Mouse (Mus musculus) adipocyte (in vitro differentiated cells): Measurements from ENCODE around the gene Spdye4a.
A peak's percentile ranks its signal among the peaks of the same experiment; 100 is the strongest.

Experiments
- DNase-seq: peaks from one replicate; pipeline ENCODE4 v3.0.0-alpha.2; 2016; ENCODE audit warnings: low spot score

Spdye4a gene

DNA sequence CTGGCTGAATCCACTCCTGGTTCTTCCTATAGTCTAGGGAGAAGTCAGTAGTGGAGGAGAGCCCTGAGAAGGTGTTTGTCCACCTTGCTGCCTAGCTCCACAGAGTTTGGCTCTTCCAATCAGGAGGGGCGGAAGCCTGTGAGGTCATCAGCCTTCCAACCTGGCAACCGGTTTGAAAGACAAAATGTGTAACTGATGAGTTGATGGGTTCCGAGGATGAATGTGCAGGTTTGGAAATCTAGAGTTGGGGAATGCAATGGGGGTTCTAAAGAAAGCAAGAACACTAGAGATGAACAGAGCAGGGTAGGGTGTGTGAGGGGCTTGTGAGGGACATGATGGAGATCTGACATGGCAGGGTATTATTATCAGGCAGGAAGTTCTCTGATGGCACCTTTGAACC lies at the start of gene Spdye4a:
Spdye4a (minus strand) TSS at position 101 of the 400 bp plus-strand sequence.
- no peak for DNase-seq

DNA sequence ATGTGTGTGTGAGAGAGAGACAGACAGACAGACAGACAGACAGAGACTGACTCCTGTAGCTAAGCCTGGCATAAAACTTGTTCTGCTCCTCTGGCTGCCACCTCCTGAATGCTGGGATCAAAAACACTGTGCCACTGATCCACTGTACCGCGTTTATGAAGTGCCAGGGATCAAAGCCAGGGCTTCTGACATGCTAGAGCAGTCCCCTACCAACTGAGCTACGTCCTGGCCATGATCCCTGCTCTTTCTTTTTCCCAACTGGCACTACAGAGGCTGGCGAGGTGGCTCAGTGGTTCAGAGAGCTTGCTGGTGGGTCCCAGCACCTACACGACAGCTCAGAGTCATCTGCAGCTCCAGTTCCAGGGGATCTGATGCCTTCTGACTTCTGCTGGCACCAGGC lies 49.1 kb upstream of the Spdye4a start:
- DNase-seq, result no peak

DNA sequence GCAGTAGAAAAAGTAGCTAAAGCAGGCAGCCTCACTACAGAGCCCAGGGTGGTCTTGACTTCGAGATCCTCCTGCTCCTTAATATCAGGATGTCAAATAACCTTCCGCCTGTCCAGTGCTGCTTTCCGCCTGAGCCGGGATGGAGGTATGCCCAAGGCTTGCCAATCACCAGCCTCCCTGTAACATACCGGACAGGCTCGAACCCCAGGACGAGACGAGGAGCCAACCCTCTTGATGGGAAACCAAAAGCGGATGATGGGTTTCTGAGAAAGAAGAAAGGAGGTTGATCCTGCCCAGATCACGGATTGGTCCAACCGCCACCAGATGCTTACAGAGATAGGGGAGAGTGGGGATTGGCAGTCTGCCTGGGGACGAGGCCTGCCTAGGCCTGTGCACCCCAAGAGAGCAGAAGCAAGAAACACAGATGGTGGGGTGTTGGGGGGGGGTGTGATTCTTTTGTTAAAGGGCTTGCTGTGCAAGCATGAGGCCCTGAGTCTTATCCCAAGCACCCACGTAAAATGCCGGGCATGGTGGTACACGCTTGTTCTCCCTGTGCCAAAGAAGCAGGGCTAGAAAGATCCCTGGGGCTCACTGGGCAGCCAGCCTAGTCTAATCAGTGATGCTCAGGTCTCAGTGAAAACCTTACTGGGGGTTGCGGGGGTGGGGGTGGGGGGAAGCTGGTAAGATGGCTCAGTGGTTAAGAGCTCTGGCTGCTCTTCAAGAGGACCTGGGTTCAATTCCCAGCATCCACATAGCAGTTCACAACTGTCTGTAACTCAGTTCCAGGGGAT lies 46.0 kb upstream of the Spdye4a start:
- no peak for DNase-seq

DNA sequence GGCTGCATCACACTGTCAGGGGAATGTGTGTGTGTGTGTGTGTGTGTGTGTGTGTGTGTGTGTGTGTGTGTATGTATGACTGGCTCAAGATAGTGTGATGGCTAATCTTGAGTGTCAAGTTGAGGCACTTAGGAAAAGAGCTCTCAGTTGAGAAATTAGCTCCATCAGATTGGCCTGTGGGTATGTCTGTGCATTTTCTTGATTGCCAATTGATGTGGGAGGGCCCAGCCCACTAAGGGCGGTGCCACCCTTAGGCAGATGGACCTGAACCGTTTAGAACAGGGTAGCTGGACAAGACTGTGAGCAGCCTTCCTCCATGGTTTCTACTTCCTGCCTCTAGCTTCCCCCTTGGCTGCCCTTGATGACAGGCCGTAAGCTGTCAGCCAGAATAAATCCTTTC lies 45.4 kb upstream of the Spdye4a start:
- DNase-seq, result no peak

DNA sequence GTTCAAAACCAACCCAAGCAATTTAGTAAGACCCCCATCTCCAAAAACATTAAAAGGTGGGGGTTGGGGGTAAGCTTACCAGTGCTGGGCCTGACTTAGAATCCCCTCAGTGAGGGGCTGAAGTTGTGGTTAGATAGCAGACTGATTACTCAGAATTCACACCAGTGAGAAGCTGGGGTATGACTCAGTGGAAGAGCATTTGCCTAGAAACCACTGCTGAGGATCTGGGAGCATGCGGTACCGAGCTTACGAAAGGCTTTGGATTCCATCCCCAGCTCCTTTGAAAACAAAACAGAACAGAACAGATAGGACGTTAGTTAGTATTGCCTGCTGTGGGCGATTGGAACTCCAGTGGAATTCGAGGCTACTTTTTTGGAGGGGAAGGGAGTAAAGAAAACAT lies 45.0 kb upstream of the Spdye4a start:
- DNase-seq, result peak; percentile 55

DNA sequence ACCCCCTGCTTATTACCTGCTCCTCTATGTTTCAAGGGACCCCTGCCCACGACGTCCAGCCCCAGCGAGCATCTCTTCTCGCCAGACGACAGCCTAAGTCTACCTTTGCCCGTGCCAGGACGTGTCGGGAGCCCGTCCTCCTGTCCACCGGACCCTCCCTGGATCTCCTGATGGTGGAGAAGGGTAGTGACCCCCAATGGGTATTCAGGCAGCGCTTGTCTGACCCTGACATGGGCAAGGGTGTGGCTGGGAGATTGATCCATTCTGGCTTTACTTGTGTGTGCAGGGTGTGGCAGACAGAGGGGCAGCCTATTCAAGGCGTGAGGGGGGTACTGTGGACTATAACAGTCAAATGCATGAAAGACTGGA lies 43.4 kb upstream of the Spdye4a start:
- no peak for DNase-seq

DNA sequence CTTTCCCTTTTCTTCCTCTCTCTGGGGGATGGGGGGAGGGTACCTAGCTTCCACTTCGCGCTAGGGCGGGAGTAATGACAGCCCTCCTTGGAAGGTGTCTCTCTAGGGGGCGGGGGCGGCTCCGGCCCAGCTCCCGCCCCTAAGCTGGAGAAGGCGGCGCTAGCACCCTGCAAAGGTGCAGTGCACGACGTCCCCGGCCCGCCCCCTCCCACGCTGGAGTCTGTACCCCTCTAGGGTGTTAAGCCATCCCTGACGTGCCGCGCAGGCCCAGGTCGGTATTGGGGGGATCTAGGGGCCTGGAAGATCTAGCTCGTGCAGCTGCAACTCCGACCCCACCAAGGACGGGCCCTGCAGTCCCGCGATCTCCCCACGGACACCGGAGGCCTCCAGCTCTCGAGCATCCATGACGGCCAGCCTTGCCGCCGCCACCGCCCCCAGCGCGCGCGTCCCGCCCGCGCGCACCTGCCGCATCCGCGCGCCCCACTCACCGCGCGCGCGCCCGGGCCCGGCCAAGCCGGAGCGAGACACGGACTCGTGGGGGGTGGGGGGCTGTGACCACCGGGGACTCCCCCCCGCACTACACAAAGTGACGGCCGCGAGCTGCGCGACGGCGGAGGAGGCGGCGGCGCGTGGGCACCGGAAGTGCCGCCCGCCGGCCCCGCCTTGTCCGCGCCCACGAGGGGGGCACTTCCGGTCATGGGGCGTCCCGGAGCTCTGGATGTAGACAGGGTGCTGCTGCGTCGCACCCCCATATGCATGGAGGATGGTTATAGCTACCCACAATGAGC lies 42.9 kb upstream of the Spdye4a start, which contains the start of gene Zfp316:
Zfp316 (minus strand) TSS at position 660 of the 788 bp plus-strand sequence.
- peak; percentile 64 for DNase-seq

DNA sequence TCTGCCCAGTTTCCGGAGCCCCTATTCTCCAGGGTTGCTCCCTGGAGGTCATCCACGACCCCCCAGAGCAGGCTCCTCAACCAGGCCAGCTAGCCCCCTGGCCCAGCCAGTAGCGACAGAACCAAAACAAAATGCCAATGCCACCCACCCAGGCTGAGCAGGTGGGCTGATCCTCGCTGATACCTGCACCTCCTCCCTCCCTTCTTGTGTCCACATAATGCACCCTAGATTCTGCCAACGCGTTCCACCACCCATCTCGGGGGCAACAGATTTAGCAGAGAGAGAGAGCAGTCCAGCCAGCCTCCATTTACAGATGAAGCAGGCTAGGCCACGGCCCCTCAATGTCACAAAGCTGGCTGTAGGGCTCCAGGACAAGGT lies 42.3 kb upstream of the Spdye4a start:
- no peak for DNase-seq

DNA sequence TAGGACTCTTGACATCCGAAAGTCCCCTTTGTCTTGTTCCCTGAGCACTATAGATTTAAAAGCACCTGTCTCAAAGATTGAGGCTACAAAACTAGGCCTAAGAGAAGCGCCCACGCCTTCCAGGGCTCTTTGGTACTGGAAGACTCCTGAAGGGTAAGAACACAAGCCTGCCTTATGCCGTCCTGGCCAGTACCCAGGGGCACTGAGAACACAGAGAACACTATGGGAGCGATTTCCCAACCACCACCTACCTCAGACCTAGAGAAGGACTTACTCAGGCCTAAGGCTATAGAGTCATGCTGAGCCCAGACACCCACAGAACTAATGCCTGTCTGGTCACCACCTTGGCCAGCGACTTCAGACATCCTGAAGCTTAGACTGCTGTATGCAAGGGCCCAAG lies 40.1 kb upstream of the Spdye4a start:
- DNase-seq, result no peak

DNA sequence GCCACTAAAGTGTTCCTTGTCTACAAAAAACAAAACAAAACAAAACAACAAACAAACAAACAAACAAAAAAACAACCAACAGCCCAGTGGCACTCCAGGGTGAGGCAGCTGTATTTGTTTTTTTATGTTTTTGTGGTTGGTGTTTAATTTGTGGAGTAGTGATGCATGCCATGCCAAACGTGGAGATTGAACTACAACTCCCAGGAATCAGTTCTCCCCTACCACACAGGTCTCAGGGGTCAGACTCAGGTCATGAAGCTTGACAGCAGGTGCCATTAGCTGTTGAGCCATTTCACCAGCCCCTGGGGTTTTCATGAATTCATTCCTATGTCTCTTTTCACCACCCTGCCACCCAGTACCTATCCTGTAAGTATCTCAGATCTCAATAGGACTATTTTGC lies 38.7 kb upstream of the Spdye4a start:
- DNase-seq, result no peak

DNA sequence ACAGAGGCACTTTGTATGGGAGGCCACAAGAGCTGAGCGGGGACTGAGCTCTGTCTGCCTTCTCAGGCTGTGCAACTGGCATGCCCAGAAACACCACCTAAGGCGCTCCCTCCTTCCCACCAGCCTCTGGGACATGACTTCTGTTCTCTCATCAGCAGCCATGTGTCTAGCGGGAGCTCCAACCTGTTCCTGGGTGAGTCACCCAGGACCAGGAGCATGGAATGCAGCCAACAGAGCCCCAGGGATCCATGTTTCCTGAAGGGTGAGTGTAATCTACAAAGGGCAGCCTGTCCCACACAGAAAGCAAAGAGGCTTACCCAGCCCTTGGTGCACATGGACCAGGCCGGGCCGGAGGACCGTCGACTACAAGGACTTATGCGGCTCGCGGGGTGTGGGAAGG lies 38.0 kb upstream of the Spdye4a start:
- no peak for DNase-seq

DNA sequence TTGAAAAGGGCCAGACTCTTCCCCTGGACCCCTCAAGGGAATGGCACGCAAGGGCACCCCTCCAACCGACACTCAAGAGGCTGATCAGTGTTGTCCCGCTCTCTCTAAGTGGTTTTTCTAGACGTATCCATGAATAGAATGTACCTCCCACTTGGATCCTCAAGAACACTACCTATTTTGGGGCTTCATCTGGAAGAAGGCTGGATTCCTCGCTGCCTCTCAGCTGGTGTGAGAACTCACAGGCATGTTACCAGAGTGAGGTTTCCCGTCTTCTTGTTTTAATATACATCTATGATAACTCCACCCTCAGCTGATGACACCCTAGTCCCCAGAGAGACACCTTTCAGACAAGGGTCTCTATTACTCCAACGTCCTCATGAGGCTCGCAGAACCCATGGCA lies 34.9 kb upstream of the Spdye4a start:
- DNase-seq, result no peak

DNA sequence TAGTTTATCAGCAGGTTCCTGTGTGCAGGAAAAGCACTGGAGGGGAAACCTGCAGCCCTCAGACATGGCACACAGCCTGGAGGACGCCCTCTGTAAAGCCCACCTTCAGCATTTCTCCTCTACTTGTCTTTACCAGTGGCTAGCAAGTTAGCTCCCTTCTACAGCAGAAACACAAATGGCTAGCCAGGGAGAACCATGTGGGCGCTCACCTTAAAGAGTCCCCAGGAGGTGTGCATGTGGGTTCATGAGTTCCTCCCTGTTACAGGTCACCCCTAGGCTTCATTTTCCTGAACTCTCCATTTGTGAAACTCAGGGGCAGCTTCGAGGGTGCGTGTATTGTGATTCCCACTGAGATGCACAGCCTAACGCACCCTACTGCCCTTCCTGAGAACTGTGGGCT lies 29.1 kb upstream of the Spdye4a start:
- DNase-seq, result no peak

DNA sequence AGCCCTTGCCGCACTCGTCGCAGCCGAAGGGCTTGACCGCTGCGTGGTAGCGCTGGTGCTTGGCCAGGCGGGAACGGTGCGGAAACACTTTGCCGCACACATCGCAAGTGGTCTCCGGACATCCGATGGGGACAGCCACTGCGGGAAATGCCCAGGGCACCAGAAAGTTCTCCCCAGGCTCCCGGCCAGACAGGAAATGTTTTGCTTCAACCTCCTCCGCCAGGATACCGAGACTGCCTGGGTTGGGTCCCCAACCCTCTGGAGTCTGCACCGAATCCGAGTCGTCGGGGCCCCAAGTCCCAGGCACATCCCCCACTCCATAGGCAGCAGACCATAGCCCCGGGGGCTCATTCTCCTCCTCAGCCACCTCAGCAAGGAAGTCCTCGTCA lies 28.4 kb upstream of the Spdye4a start:
- no peak for DNase-seq

DNA sequence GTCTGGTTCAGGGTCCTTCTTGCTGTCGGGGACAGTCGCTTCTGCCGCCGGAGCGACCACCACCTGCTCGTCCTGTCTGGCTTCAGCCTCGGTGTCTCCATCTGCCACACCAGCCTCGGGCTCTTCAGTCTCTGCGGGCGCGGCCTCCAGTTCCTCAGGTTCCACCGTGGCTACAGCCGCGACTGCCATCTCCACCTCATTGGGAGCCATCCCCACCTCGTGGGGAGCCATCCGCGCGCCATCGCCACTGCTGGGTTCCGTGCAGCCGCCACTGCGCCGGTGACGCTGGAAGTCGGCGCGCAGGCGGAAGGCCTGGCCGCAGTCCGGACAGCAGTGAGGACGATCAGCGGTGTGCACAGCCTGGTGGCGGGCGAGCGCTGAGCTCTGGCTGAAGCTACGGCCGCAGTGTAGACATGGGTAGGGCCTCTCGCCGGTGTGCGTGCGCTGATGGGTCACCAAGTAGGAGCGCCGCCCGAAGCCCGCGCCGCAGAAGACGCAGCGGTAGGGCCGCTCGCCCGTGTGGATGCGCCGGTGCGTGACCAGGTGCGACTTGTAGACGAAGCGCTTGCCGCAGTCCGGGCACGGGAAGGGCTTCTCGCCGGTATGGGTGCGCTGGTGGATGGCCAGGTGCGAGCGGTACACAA lies 27.9 kb upstream of the Spdye4a start:
- DNase-seq, result no peak

DNA sequence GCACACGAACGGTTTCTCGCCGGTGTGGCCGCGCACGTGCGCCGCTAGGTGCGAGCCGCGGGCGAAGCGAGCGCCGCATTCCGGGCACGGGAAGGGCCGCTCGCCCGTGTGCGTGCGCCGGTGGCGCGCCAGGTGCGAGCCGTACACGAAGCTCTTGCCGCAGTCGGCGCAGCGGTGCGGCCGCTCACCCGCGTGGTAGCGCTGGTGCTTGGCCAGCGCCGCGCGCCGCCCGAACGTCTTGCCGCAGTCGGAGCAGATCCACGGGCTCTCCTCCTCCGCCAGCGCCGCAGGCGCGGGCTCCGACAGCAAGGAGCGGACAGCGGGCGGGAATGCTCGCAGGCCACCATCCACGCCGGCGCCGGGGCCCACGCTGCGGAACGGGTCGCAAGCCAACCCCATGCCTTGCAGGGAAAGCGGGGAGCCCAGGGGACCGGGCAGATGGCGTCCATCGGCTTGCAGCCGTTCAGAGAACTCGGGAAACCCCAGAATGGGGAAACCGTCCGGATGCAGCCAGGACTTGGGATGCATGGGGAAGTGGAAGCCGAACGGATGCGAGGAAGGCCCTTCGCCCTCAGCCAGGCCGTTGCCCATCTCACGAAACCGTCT lies 27.3 kb upstream of the Spdye4a start:
- no peak for DNase-seq

DNA sequence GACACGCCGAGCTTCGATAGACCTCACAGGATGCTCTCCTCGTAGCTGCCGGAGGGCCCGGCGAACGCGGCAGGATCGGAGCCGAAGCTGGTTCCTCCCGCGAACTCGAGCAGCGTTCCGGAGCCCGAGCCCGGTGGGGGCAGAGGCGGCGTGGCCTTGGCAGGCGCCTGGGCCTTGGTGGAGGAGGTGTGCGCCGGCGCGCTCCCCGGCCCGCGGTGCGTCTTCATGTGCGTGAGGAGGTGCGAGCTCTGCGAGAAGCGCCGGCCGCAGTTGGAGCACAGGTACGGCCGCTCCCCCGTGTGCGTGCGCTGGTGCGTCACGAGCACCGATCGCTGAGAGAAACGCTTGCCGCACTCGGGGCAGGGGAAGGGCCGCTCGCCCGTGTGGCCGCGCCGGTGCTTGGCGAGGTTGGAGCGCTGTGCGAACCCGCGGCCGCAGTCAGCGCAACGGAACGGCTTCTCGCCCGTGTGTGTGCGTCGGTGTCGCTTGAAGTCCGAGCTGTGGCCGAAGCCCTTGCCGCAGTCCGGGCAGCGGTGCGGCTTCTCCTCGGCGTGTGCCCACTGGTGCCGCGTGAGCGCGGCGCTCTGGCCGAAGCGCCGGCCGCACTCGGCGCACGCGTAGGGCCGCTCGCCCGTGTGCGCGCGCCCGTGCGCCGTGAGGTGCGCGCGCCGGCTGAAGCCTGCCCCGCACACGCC lies 26.6 kb upstream of the Spdye4a start:
- no peak for DNase-seq

DNA sequence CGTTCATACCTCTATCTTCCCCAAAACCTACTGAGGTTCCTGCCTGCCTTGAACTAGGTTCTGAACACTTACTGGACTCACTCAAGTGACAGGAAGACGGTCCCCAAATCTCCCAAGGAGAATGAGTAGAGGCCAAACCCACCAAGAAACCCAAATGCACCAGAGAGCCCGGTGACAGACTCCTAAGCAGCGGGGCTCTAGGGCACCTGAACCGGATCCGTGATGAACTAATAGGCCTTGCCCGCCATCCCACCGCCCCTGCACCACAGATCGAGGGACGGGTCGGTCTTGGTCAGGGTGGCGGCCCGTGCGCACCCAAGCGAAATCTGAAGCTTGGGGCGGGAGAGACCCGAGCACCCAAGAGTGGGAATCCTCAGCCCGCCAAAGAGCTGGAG lies 26.1 kb upstream of the Spdye4a start:
- DNase-seq, result no peak

DNA sequence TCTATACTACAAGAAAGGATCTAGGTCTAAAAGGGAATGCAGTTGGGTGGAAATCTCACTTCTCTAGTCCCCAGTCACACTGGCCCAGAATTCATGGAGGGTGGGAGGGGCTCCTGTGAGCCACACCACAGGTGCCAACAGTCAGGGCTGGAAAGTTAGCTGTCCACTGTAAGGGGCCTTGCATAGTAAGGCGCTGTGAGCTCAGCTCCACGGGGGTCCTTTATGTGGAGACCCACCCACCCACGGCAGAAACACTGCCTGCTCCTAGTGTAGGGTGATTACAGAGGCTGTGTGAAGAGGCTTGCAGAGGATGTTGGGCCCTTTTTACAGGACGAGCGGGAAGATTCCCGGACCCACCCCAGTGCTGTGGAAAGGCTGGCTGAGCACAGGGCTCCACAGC lies 25.3 kb upstream of the Spdye4a start:
- no peak for DNase-seq

DNA sequence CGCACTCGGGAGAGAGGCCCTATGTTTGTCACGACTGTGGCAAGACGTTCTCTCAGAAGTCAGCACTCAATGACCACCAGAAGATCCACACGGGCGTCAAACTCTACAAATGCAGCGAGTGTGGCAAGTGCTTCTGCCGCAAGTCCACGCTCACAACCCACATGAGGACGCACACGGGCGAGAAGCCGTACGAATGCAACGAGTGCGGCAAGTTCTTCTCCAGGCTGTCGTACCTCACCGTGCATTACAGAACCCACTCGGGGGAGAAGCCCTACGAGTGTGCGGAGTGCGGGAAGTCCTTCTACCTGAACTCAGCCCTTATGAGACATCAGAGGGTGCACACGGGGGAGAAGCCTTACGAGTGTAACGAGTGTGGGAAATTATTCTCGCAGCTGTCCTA lies 18.2 kb upstream of the Spdye4a start:
- DNase-seq, result no peak

DNA sequence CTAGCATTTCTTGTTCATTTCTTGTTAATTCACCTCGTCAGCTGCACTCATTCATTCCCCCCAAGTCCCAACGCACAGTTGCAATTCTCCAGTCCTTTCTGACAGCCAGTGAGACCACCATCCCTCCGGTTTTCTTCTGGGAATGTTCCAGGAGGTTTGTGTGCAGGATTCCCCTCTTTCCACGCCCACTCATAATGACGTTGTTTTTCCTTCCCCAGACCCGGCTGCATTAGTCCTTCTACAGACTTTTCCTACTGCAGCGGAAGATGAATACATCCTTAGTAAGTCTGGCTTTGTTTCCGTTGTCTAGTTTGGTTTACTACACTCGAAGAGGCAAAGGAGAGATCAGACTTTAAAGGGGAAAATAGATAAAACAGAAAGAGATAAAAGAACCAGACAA lies 9.3 kb upstream of the Spdye4a start:
- no peak for DNase-seq

DNA sequence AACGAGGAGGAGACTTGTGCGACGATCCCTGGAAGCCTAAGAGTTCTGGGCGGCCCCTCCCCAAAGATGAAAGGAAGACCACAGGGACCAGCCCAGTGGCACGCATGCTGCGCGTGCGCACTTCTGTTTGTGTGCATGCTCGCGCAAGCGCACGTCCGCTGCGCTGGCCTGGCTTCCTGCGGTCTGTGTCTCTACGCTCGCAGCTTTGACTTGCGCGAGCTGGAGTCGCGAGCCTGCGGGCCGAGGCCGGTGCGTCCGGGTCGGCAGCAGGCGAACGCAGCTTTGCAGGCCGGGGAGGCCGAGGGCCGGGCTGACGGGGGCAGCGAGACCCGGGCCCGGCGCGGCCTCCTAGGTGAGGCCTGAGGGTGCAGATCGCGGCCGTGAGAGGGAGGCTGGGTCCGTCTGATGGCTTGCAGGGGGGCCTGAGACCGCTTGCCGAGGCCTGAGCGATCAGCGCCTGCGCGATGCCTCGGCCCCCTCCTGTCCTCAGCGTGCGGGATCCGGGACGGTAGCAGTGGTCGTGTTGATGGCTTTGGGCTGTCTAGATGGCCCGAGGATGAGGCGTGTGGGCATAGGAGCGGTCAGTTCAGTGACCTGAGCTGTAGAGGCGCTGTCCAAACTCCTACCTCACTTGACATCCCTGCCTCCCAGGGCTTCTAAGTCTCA lies 8.5 kb upstream of the Spdye4a start, which contains the start of gene Zfp12:
Zfp12 (plus strand) TSS at position 136 of the 666 bp plus-strand sequence.
- peak; percentile 99 for DNase-seq
